Mouse (Mus musculus) midbrain, embryonic 10.5 days (tissue): ENCODE data around the gene Gm21992. TPM values are rescaled to one million over a fixed set of nuclear protein-coding genes. Genes with fewer than 3 reads are reported as not detected.

Source experiments
- DNase-seq: peaks from one replicate; pipeline ENCODE4 v3.0.0-alpha.2; 2017; ENCODE audit warnings: low spot score
- H3K27ac ChIP-seq: fragments of 300-500 bp; sonication (generic); replicated peaks from 2 replicates; pipeline ENCODE4 v1.5.1; 2016; ENCODE audit warnings: mild to moderate bottlenecking
- H3K27me3 ChIP-seq: fragments of 300-500 bp; sonication (generic); 2 replicates; pipeline ENCODE4 v1.6.1; 2016; ENCODE audit warnings: low read depth, mild to moderate bottlenecking; ENCODE audit not compliant: poor library complexity, severe bottlenecking
- H3K36me3 ChIP-seq: fragments of 300-500 bp; sonication (generic); 2 replicates; pipeline ENCODE4 v1.6.1; 2016; ENCODE audit warnings: mild to moderate bottlenecking, moderate library complexity
- H3K4me1 ChIP-seq: fragments of 300-500 bp; sonication (generic); 2 replicates; pipeline ENCODE4 v1.6.1; 2016
- H3K4me3 ChIP-seq: fragments of 300-500 bp; sonication (generic); 2 replicates; pipeline ENCODE4 v1.5.1; 2016; ENCODE audit warnings: mild to moderate bottlenecking, moderate library complexity
- H3K9me3 ChIP-seq: fragments of 300-500 bp; sonication (generic); replicated peaks from 2 replicates; pipeline ENCODE4 v1.6.1; 2016; ENCODE audit warnings: mild to moderate bottlenecking
- WGBS: fragments of 180-500 bp; shearing (Covaris S2); methylation state at CpG from one replicate; pipeline ENCODE4 v1.1.7; 2016; 5-methylcytosine and 5-hydroxymethylcytosine counted together
- polyA plus RNA-seq: library from polyadenylated mRNA; unstranded; fragments of >200 nt; fragmentation: Nextera tagmentation; extraction: Ambion mirVana; gene quantifications from 2 replicates; pipeline ENCODE4 v1.2.1, GENCODE M21; 2016

Gene Gm21992
- polyA plus RNA-seq, 1 experiment from 2014 or later, result 35.3 TPM

DNA sequence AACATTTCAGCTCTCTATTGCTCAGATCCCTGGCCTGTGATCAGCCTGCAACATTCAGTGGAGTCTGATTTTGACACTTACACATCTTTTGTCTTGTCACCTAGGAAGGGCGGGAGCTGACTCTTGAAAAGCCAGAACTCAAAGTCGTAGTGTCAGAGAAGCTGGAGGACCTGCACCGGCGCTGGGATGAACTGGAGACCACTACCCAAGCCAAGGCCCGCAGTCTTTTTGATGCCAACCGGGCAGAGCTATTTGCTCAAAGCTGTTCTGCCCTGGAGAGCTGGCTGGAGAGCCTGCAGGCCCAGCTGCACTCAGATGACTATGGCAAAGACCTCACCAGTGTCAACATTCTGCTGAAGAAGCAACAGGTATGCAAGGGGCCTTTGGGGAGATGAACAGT, 69.2 kb downstream of the Gm21992 start:
- DNase-seq, result no peak
- Histone ChIP-seq H3K36me3 (peaks cover 91% of the 10 kb centered on the region), H3K4me1 (no peaks in the 10 kb centered on the region), H3K4me3 (no peak overlapping the region), H3K27me3 (no peaks in the 10 kb centered on the region), H3K9me3 (no peaks in the 10 kb centered on the region), H3K27ac (no peak overlapping the region)
- 93% methylated on average over 6 of the region's 6 CpGs for WGBS

DNA sequence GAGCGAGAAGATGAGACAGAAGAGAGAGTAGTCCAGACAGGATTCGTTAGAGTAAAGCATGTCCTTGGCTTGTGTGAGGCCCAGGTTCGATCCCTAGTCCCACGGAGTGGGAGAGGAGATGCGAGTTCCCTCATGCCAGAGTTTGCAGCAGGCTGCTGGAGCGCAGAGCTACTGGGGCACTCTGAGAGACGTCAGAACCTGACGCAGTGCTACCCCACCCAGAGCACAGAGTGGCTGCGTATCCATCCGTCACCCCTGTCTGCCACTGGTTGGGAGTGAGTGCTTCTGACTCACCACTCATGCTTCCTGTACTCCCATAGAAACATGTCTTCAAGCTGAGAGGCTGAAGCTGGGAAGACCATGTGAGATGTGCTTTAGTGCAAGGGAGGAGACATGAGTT, 69.9 kb downstream of the Gm21992 start:
- Histone ChIP-seq H3K4me3 (no peak overlapping the region), H3K36me3 (peaks cover 91% of the 10 kb centered on the region), H3K9me3 (no peaks in the 10 kb centered on the region), H3K27ac (no peak overlapping the region), H3K27me3 (no peaks in the 10 kb centered on the region), H3K4me1 (no peaks in the 10 kb centered on the region)
- 83% methylated on average over 10 of the region's 10 CpGs for WGBS
- no peak for DNase-seq

DNA sequence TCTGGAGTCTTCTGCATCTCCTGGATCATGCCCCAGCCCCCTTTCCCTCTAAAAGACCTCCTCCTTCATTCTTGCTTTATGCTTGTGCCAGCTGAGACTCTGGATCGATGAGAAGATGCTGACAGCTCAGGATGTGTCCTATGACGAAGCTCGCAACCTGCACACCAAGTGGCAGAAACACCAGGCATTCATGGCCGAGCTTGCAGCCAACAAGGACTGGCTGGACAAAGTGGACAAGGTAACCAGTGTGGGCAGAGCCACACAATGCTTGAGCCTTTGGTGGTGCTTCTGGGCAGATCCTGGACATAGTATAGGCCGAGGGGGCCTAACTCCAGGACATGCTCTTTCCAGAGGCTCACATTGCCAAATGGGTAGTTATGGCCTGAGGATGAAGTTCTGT, 71.7 kb downstream of the Gm21992 start:
- no peaks in the 10 kb centered on the region for H3K27me3 ChIP-seq
- H3K9me3 ChIP-seq, result no peaks in the 10 kb centered on the region
- H3K4me3 ChIP-seq, result no peak overlapping the region
- DNase-seq, result no peak
- H3K4me1 ChIP-seq, result no peaks in the 10 kb centered on the region
- 92% methylated on average over 5 of the region's 5 CpGs for whole genome bisulfite sequencing
- H3K27ac ChIP-seq, result no peak overlapping the region
- H3K36me3 ChIP-seq, result peaks cover 88% of the 10 kb centered on the region

DNA sequence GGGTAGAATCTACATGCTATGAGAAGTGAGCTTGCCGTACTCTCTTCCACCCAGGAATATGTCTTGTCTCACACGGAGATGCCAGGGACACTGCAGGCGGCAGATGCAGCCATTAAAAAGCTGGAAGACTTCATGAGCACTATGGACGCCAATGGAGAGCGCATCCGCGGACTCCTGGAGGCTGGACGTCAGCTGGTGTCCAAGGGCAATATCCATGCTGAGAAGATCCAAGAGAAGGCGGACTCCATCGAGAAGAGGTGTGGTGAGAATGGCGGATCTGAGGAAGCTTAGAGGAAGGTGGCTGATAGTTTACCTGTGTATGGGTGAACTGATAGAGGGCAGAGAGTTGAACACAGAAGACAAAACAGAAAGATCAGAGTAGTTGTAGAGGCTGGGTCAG, 72.4 kb downstream of the Gm21992 start:
- DNase-seq, result no peak
- no peaks in the 10 kb centered on the region for H3K27me3 ChIP-seq
- WGBS, result 92% methylated on average over 11 of the region's 11 CpGs
- no peaks in the 10 kb centered on the region for H3K9me3 ChIP-seq
- no peak overlapping the region for H3K4me3 ChIP-seq
- H3K27ac ChIP-seq, result no peak overlapping the region
- peaks cover 88% of the 10 kb centered on the region for H3K36me3 ChIP-seq
- H3K4me1 ChIP-seq, result no peaks in the 10 kb centered on the region

DNA sequence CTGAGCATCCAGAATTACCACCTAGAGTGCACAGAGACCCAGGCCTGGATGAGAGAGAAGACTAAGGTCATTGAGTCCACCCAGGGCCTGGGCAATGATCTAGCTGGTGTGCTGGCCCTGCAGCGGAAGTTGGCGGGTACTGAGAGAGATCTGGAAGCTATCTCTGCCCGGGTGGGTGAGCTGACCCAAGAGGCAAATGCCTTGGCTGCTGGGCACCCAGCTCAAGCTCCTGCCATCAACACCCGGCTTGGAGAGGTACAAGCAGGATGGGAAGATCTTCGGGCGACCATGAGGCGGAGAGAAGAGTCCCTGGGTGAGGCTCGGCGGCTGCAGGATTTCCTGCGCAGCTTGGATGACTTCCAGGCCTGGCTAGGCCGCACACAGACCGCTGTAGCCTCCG, 73.5 kb downstream of the Gm21992 start:
- no peaks in the 10 kb centered on the region for H3K27me3 ChIP-seq
- no peak overlapping the region for H3K27ac ChIP-seq
- no peak for DNase-seq
- no peak overlapping the region for H3K4me3 ChIP-seq
- peaks cover 95% of the 10 kb centered on the region for H3K36me3 ChIP-seq
- no peaks in the 10 kb centered on the region for H3K4me1 ChIP-seq
- 87% methylated on average over 13 of the region's 13 CpGs for WGBS
- no peaks in the 10 kb centered on the region for H3K9me3 ChIP-seq

DNA sequence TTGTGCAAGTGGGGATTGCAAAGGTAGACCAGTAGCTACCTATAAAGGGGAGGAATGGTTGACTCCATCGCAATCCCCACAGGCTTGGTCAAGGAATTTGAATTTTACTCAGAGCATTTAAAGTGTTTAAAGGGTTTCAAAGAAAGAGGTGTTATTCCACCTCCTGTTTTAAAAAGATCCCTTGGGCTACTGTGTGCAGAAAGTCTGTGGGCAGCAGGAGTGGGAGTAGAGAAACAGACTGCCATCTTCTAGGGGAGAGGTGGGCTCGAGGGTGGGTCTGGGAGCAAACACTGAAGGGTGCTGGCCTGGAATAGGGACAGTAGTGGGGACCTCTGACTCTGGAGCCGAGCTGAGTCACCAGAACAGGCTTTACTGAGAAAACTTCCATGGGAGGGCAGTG, 78.4 kb downstream of the Gm21992 start:
- DNase-seq, result no peak
- 89% methylated on average over 3 of the region's 3 CpGs for WGBS
- peaks cover 93% of the 10 kb centered on the region for H3K36me3 ChIP-seq
- H3K4me1 ChIP-seq, result no peaks in the 10 kb centered on the region
- no peaks in the 10 kb centered on the region for H3K9me3 ChIP-seq
- H3K27me3 ChIP-seq, result no peaks in the 10 kb centered on the region
- H3K4me3 ChIP-seq, result no peak overlapping the region
- no peak overlapping the region for H3K27ac ChIP-seq

DNA sequence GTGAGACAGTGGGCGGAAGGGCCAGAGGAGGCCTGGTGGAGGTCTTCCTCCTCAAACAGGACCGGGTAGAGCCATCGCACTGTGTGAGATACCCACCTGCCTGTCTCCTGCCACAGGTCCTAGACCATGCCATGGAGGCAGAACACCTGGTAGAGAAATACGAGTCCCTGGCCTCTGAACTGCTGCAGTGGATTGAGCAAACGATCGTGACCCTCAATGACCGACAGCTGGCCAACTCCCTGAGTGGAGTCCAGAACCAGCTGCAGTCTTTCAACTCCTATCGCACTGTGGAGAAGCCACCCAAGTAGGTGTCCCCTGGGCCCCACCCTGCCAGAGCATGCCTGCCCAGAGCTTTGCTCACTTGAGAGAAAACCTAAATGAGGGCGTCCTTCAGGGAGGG, 82.2 kb downstream of the Gm21992 start:
- Histone ChIP-seq H3K4me3 (no peak overlapping the region), H3K4me1 (no peaks in the 10 kb centered on the region), H3K27me3 (no peaks in the 10 kb centered on the region), H3K27ac (no peak overlapping the region), H3K36me3 (peaks cover 88% of the 10 kb centered on the region), H3K9me3 (no peaks in the 10 kb centered on the region)
- no peak for DNase-seq
- WGBS, result 92% methylated on average over 9 of the region's 9 CpGs

DNA sequence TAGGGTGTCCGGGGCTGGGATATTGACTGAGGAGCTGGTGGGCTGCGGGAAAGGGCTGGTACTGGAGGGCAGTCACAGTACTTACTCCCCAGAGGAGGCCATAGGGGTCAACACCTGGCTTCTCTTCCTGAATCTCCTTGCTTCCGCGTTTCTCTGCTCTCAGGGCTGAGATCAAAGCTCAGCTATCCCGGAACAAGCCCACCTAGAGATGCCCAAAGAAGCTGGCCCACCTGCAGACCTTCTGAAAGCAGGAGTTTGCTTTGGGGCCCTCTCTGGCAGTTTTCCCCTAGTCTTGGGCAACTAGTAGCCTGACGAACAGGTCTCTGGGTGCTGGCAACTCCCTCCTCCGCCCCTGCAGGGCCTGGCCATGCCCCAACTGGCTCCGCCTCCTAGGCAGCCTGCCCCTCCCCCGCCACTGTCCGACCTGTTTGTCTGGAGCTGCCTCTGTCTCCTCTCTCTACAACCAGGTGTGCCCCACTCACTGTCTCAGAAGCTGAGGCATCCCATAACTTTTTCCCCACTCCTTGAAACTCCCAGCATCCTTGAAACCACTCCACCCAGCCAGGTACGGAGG, 90.7 kb downstream of the Gm21992 start:
- no peaks in the 10 kb centered on the region for H3K9me3 ChIP-seq
- H3K27me3 ChIP-seq, result peaks cover 32% of the 10 kb centered on the region
- H3K27ac ChIP-seq, result no peak overlapping the region
- H3K4me3 ChIP-seq, result peak overlapping the region; percentile 1; the same call in 1 of the 2 replicates
- no peak for DNase-seq
- H3K36me3 ChIP-seq, result peaks cover 48% of the 10 kb centered on the region
- WGBS, result 18% methylated on average over 11 of the region's 11 CpGs
- H3K4me1 ChIP-seq, result peaks cover 29% of the 10 kb centered on the region

DNA sequence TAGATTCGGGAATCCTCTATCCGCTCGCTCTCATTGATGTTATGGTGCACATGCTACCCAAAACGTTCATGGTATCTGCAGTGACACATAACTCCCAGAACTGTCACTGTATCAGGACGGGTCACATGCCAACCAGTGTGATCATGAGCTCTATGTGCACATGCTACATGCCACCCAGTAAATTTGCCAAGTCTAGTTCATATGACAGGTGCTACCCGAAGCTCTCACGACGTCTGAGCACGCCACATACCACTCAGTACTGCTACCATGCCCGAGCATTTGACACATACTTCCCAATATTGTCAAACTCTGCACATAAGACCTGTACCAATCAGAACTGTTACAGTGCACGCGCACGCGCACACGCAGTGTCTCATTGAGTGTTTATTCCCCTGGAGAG, 91.3 kb downstream of the Gm21992 start:
- DNase-seq, result no peak
- peaks cover 30% of the 10 kb centered on the region for H3K4me1 ChIP-seq
- no peak overlapping the region for H3K4me3 ChIP-seq
- H3K9me3 ChIP-seq, result no peaks in the 10 kb centered on the region
- H3K27me3 ChIP-seq, result peaks cover 38% of the 10 kb centered on the region
- WGBS, result 83% methylated on average over 15 of the region's 15 CpGs
- H3K36me3 ChIP-seq, result peaks cover 42% of the 10 kb centered on the region
- H3K27ac ChIP-seq, result no peak overlapping the region

DNA sequence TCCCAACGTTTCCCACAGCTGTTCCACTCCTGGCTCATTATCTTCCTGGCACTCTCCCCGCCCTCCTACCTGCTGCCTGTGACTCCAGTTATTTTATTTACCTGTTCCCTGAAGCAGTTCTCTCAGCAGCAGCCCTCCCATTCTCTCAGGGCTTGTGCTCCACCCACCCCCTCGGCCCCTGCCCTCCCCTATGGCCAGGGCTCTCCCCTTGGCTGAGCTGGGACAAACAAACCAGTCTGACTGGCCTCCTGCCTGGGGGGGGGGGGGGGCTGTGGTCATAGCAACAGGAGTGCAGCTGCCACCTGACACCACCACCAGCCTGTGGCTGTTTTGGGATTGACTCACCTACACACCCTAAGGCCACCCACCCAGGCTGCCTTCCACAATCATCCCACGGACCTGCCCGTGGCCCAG, 92.1 kb downstream of the Gm21992 start:
- Histone ChIP-seq H3K27me3 (peaks cover 46% of the 10 kb centered on the region), H3K9me3 (no peaks in the 10 kb centered on the region), H3K4me3 (no peak overlapping the region), H3K27ac (no peak overlapping the region; the same call in 1 of the 2 replicates), H3K4me1 (peaks cover 37% of the 10 kb centered on the region), H3K36me3 (peaks cover 36% of the 10 kb centered on the region)
- DNase-seq, result no peak
- WGBS, result 10% methylated on average over 5 of the region's 5 CpGs

DNA sequence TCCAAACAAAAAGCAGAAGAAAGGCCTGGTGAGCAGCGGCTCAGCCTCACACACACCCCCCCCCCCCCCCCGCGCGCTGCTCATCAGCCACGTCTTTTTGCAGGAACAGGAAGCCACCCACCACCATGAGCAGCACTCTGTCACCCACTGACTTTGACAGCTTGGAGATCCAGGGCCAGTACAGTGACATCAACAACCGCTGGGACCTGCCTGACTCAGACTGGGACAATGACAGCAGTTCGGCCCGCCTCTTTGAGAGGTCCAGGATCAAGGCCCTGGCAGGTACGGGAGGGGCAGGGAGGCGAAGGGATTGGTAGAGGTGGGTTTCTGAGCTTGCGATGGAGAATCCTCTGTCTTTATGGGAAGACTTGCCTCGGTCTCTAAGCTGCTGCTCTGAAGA, 92.7 kb downstream of the Gm21992 start:
- Histone ChIP-seq H3K4me3 (no peak overlapping the region), H3K4me1 (peaks cover 44% of the 10 kb centered on the region), H3K27ac (no peak overlapping the region), H3K27me3 (peaks cover 52% of the 10 kb centered on the region), H3K9me3 (no peaks in the 10 kb centered on the region), H3K36me3 (peaks cover 30% of the 10 kb centered on the region; the same call in 1 of the 2 replicates)
- 30% methylated on average over 10 of the region's 12 CpGs for WGBS
- DNase-seq, result no peak

DNA sequence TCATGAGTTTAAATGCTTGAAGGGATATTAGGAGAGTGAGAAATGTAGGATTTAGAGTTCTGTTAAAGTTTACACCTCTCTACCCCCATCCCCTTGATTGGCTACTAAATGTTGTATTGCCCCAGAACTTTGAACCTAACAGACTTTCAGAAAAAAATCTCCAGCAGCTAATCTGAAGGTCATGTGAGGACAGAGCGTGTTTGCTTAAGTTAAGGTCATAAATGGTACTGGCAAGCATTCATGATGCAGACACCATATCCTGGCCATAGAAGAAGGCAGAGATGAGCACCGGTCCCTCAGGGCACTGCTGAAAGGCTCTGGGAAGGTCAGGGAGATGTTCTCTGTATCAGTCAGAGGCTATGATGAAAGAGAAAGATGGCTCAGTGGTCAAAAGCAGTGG, 94.1 kb downstream of the Gm21992 start:
- Histone ChIP-seq H3K27me3 (peaks cover 66% of the 10 kb centered on the region), H3K27ac (no peak overlapping the region), H3K4me3 (no peak overlapping the region), H3K4me1 (peaks cover 58% of the 10 kb centered on the region), H3K36me3 (peaks cover 30% of the 10 kb centered on the region; the same call in 1 of the 2 replicates), H3K9me3 (no peaks in the 10 kb centered on the region)
- 93% methylated on average over 2 of the region's 2 CpGs for WGBS
- DNase-seq, result no peak

DNA sequence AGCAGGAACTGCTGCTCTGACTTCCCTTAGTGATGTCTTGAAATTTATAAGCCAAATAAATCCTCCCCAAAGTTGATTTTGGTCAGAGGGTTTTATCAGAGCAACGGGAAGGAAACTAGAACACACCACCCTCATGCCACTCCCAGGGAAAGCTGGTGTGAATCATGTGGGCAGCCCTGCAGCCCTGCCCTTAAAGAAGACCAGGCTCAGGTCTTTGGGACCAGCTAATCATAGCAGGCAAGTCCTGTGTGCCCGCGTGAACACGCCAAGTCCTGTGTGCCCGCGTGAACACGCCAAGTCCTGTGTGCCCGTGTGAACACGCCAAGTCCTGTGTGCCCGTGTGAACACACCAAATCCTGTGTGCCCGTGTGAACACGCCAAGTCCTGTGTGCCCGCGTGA, 94.7 kb downstream of the Gm21992 start:
- Histone ChIP-seq H3K9me3 (no peaks in the 10 kb centered on the region), H3K4me3 (no peak overlapping the region), H3K27me3 (peaks cover 71% of the 10 kb centered on the region), H3K4me1 (peaks cover 61% of the 10 kb centered on the region), H3K27ac (no peak overlapping the region), H3K36me3 (peaks cover 28% of the 10 kb centered on the region; the same call in 1 of the 2 replicates)
- no peak for DNase-seq
- 97% methylated on average over 14 of the region's 14 CpGs for WGBS

DNA sequence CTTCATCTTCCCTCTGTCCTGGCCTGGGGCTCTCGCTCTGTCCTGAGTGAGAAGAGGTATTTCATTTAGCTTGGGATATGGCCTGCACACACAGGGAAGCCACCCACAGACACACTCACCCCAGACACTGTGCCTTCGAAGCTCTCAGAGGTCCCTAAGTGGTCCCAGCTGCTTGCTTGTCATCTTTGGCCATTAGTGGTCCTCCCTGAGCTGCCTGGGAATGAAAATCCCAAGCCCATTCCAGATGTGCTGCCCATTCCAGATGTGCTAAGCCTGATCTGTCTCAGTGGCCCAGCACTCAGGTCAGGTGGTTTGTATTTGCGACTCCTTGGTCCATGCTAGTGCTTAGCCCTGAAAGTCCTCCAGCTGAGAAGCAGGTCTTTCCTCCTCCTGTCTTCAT, 97.5 kb downstream of the Gm21992 start:
- 65% methylated on average over 3 of the region's 3 CpGs for WGBS
- no peak for DNase-seq
- H3K4me3 ChIP-seq, result peak overlapping the region; percentile 83; the same call in 1 of the 2 replicates
- H3K27ac ChIP-seq, result no peak overlapping the region
- H3K36me3 ChIP-seq, result 0 out of 2 replicates have a peak, but pooled peaks cover 10% of the 10 kb centered on the region
- peaks cover 55% of the 10 kb centered on the region for H3K4me1 ChIP-seq
- H3K9me3 ChIP-seq, result no peaks in the 10 kb centered on the region
- peaks cover 77% of the 10 kb centered on the region for H3K27me3 ChIP-seq
